Mouse (Mus musculus) forebrain, embryonic 13.5 days (tissue): ENCODE results near the gene Setd1b. TPM values are rescaled to one million over a fixed set of nuclear protein-coding genes. Genes with fewer than 3 reads are reported as not detected.

Experiments used
- ATAC-seq: fragments of 200-750 bp; cut with Nextera tagmentation; 2 replicates; pipeline ENCODE4 v1.8.0; 2017
- H3K27ac ChIP-seq: fragments of 300-500 bp; sonication (generic); 2 replicates; pipeline ENCODE4 v1.5.1; 2015; ENCODE audit warnings: inconsistent platforms, mild to moderate bottlenecking, moderate library complexity
- H3K27me3 ChIP-seq: fragments of 300-500 bp; sonication (generic); 2 replicates; pipeline ENCODE4 v1.6.1; 2015; ENCODE audit warnings: mild to moderate bottlenecking, inconsistent platforms
- H3K36me3 ChIP-seq: fragments of 300-500 bp; sonication (generic); 2 replicates; pipeline ENCODE4 v1.6.1; 2015; ENCODE audit warnings: mild to moderate bottlenecking, inconsistent platforms; ENCODE audit not compliant: poor library complexity, severe bottlenecking
- H3K4me1 ChIP-seq: fragments of 300-500 bp; sonication (generic); 2 replicates; pipeline ENCODE4 v1.6.1; 2015; ENCODE audit warnings: inconsistent platforms
- H3K4me2 ChIP-seq: fragments of 300-500 bp; sonication (generic); 2 replicates; pipeline ENCODE4 v1.6.1; 2015; ENCODE audit warnings: inconsistent platforms, mild to moderate bottlenecking, moderate library complexity
- H3K4me3 ChIP-seq: fragments of 300-500 bp; sonication (generic); 2 replicates; pipeline ENCODE4 v1.5.1; 2015; ENCODE audit warnings: mild to moderate bottlenecking, inconsistent platforms
- H3K9ac ChIP-seq: fragments of 300-500 bp; sonication (generic); 2 replicates; pipeline ENCODE4 v1.6.1; 2015; ENCODE audit warnings: mild to moderate bottlenecking, inconsistent platforms
- H3K9me3 ChIP-seq: fragments of 300-500 bp; sonication (generic); replicated peaks from 2 replicates; pipeline ENCODE4 v1.6.1; 2016; ENCODE audit warnings: inconsistent platforms
- WGBS: fragments of 180-500 bp; shearing (Covaris S2); methylation state at CpG from one replicate; pipeline ENCODE4 v1.1.7; 2015; 5-methylcytosine and 5-hydroxymethylcytosine counted together
- polyA plus RNA-seq: library from polyadenylated mRNA; unstranded; fragments of >200 nt; fragmentation: Nextera tagmentation; extraction: Ambion mirVana; gene quantifications from 2 replicates; pipeline ENCODE4 v1.2.1, GENCODE M21; 2015

Setd1b gene
- polyA plus RNA-seq, 1 experiment from 2014 or later, result 13.9 TPM

DNA sequence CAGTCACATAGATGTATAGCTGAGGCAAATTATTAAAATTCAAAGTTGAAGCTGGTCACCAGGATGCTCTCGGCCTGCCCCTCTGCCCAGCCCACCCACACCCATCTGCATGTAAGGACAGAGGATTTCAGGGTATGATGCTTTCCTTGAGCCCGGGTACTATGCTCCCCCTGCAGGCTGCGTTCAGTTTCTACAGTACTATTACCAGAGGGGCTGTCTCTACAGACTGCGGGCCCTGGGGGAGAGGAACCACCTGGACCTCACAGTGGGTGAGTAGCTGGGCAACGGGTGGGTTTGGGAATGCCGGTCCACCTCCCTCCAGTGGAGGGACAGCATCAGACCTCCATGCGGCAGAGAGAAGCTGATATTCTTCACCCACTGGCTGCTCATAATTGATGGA lies 27.1 kb upstream of the Setd1b start:
- Histone ChIP-seq H3K4me1 (peaks cover 10% of the 10 kb centered on the region), H3K27ac (no peak overlapping the region), H3K27me3 (no peaks in the 10 kb centered on the region), H3K36me3 (0 out of 2 replicates have a peak, but pooled peaks cover 2% of the 10 kb centered on the region), H3K9ac (no peak overlapping the region), H3K4me2 (no peak overlapping the region), H3K9me3 (no peaks in the 10 kb centered on the region), H3K4me3 (no peak overlapping the region)
- 42% methylated on average over 7 of the region's 7 CpGs for WGBS
- ATAC-seq, result 0 out of 2 replicates have a peak, but pooled peaks have one; percentile 30

- 76% methylated on average over 8 of the region's 8 CpGs for WGBS
- Histone ChIP-seq H3K4me2 (no peak overlapping the region), H3K4me3 (no peak overlapping the region), H3K27me3 (no peaks in the 10 kb centered on the region), H3K4me1 (no peaks in the 10 kb centered on the region), H3K9ac (no peak overlapping the region), H3K27ac (no peak overlapping the region), H3K36me3 (0 out of 2 replicates have a peak, but pooled peaks cover 4% of the 10 kb centered on the region), H3K9me3 (no peaks in the 10 kb centered on the region)
- no peak for ATAC-seq
Observed at GRCm38 (mm10) chr5:123116080-123116479, 25.9 kb upstream of the Setd1b start.

DNA sequence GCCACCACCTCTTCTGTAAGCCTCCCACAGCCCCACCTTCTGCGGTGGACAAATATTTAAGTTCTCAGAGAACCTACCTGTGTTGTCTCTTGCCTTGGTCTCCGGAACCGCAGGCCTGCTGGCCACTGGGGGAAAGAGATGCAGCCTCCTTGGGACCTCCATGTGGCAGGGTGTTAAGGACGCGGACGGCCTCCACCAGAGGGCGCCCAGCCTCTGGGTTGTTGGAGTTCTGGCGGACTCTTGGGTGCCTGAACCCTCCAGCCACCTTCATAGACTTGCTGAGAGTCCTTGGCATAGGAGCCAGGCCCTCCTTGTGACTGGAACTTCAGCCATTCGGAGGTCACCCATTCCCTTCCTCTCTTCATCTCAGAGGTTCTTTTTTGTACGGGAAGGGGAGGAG lies 24.7 kb upstream of the Setd1b start:
- H3K4me2 ChIP-seq, result no peak overlapping the region
- 15% methylated on average over 10 of the region's 10 CpGs for WGBS
- H3K4me1 ChIP-seq, result no peaks in the 10 kb centered on the region
- H3K4me3 ChIP-seq, result no peak overlapping the region
- no peak overlapping the region for H3K27ac ChIP-seq
- H3K9me3 ChIP-seq, result no peaks in the 10 kb centered on the region; the same call in 1 of the 2 replicates
- ATAC-seq, result 0 out of 2 replicates have a peak, but pooled peaks have one; percentile 43
- H3K9ac ChIP-seq, result no peak overlapping the region
- peaks cover 6% of the 10 kb centered on the region; the same call in 1 of the 2 replicates for H3K36me3 ChIP-seq
- H3K27me3 ChIP-seq, result no peaks in the 10 kb centered on the region

DNA sequence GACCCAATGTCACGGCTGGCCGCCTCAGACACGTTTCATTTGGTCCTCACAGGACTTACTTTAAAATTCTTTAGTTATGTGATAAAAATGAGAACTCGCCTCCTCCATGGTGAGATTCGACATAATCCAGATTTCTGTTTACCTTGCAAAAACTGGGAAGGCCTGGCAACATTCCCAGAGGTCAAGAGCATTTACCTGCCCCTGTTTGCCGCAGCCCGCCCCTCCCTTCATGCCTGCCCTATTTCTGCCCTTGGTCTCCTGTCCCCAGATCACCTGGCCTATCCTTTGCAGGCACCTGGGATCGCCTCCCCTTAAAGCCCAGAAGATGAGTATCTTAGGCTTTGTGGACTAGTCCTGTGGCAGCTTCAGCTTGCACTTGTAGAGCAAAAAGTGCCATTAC lies 24.2 kb upstream of the Setd1b start:
- no peaks in the 10 kb centered on the region; the same call in 1 of the 2 replicates for H3K9me3 ChIP-seq
- WGBS, result 85% methylated on average over 8 of the region's 8 CpGs
- no peaks in the 10 kb centered on the region for H3K4me1 ChIP-seq

DNA sequence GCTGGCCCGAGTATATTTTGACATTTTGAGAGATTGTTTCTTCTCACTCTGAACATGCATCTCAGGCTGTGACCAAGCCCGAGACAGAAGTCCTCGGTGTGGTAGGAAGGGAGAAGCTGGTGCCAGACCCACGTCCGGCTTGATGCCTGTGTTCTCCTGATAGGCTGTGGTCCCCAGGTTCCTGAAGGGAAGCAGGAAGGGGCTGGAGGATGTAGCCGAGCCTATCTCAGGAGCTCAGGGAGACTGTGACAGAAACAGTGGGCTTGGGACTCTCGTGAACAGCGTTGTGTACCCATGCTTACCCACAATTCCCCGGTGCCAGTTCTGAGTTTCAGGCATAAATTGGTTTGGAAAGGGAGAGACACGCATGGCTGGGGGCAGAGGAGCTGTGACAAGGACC lies 23.2 kb upstream of the Setd1b start:
- Histone ChIP-seq H3K4me3 (no peak overlapping the region), H3K9ac (no peak overlapping the region), H3K27me3 (no peaks in the 10 kb centered on the region), H3K27ac (no peak overlapping the region), H3K4me2 (no peak overlapping the region), H3K36me3 (peaks cover 21% of the 10 kb centered on the region), H3K4me1 (no peaks in the 10 kb centered on the region), H3K9me3 (no peaks in the 10 kb centered on the region; the same call in 1 of the 2 replicates)
- WGBS, result 84% methylated on average over 10 of the region's 10 CpGs
- ATAC-seq, result no peak

More for the DNA sequence above, 24.2 kb upstream of the Setd1b start:
- peaks cover 10% of the 10 kb centered on the region for H3K36me3 ChIP-seq
- no peak overlapping the region for H3K4me2 ChIP-seq
- H3K4me3 ChIP-seq, result no peak overlapping the region
- no peak for ATAC-seq
- H3K27me3 ChIP-seq, result no peaks in the 10 kb centered on the region
- no peak overlapping the region for H3K9ac ChIP-seq
- no peak overlapping the region for H3K27ac ChIP-seq

DNA sequence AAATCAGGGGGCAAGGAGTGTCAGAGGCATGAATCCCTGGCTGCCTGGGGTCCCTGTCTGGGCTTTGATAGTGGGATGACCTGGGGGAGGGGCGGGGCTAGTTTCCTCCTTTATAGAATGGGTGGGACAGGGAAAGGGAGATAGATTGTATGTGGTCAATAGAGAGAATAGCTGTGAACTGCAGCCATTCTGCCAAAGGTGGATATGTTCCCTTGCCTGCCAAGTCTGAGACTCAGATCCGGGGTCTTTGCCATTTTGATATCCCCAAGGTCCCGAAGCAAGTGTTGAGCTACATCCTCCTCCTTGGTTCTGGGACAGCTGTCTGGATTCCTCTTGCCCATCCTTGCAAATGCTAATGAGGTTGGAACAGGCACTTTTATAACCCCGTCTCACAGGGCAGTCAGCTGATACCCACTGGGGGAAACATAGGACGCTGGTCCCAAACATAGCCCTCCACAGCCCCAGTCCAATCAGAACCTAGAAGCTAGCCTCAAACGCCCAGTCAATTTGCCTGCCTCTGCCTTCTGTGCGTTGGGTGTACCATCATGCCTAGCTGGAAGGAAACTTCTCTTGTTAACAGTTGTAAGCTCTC lies 21.3 kb upstream of the Setd1b start:
- Histone ChIP-seq H3K4me1 (no peaks in the 10 kb centered on the region), H3K4me2 (no peak overlapping the region), H3K4me3 (no peak overlapping the region), H3K9ac (no peak overlapping the region), H3K9me3 (no peaks in the 10 kb centered on the region; the same call in 1 of the 2 replicates), H3K27ac (no peak overlapping the region), H3K36me3 (peaks cover 31% of the 10 kb centered on the region), H3K27me3 (no peaks in the 10 kb centered on the region)
- 66% methylated on average over 7 of the region's 7 CpGs for WGBS
- ATAC-seq, result no peak

- no peak for ATAC-seq
- H3K4me2 ChIP-seq, result no peak overlapping the region
- WGBS, result 82% methylated on average over 4 of the region's 4 CpGs
Observed at GRCm38 (mm10) chr5:123122181-123122580, 19.8 kb upstream of the Setd1b start.

DNA sequence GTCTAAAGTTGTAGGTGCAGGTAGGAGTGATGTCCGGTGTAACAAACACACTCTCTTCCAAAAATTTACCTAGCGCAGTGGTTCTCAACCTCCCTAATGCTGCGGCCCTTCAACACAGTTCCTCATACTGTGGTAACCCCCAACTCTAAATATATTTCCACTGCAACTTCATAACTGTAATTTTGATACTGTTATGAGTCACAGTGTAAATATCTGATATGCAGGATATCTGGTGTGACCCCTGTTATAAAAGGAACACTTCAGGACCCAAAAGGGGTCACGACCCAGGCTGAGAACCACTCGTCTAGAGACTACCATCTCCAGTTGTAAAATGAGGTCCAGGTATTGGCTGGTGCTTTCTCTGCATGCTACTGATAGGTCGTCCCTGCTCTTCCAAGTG lies 16.9 kb upstream of the Setd1b start:
- no peaks in the 10 kb centered on the region for H3K4me1 ChIP-seq
- H3K9me3 ChIP-seq, result no peaks in the 10 kb centered on the region; the same call in 1 of the 2 replicates
- H3K4me2 ChIP-seq, result no peak overlapping the region
- H3K27me3 ChIP-seq, result no peaks in the 10 kb centered on the region
- no peak overlapping the region for H3K9ac ChIP-seq
- ATAC-seq, result no peak
- no peak overlapping the region for H3K4me3 ChIP-seq
- peaks cover 62% of the 10 kb centered on the region for H3K36me3 ChIP-seq
- WGBS, result 87% methylated on average over 6 of the region's 6 CpGs
- no peak overlapping the region for H3K27ac ChIP-seq

More at GRCm38 (mm10) chr5:123122181-123122580, 19.8 kb upstream of the Setd1b start:
- no peak overlapping the region for H3K27ac ChIP-seq
- H3K9ac ChIP-seq, result no peak overlapping the region
- H3K4me1 ChIP-seq, result no peaks in the 10 kb centered on the region
- no peaks in the 10 kb centered on the region; the same call in 1 of the 2 replicates for H3K9me3 ChIP-seq
- peaks cover 41% of the 10 kb centered on the region for H3K36me3 ChIP-seq
- H3K27me3 ChIP-seq, result no peaks in the 10 kb centered on the region
- no peak overlapping the region for H3K4me3 ChIP-seq

GRCm38 (mm10) chr5:123125638-123126406 lies 16.2 kb upstream of the Setd1b start:
- H3K27me3 ChIP-seq, result no peaks in the 10 kb centered on the region
- ATAC-seq, result no peak
- no peak overlapping the region for H3K4me3 ChIP-seq
- 87% methylated on average over 18 of the region's 18 CpGs for WGBS
- H3K4me1 ChIP-seq, result no peaks in the 10 kb centered on the region
- no peak overlapping the region for H3K27ac ChIP-seq
- H3K9ac ChIP-seq, result no peak overlapping the region
- H3K36me3 ChIP-seq, result peaks cover 69% of the 10 kb centered on the region
- no peak overlapping the region for H3K4me2 ChIP-seq
- H3K9me3 ChIP-seq, result no peaks in the 10 kb centered on the region; the same call in 1 of the 2 replicates

- Histone ChIP-seq H3K9ac (no peak overlapping the region), H3K4me3 (no peak overlapping the region), H3K4me1 (peaks cover 8% of the 10 kb centered on the region), H3K9me3 (no peaks in the 10 kb centered on the region; the same call in 1 of the 2 replicates), H3K4me2 (no peak overlapping the region), H3K27me3 (no peaks in the 10 kb centered on the region), H3K27ac (no peak overlapping the region), H3K36me3 (peaks cover 73% of the 10 kb centered on the region)
- WGBS, result 79% methylated on average over 6 of the region's 6 CpGs
- no peak for ATAC-seq
Observed at GRCm38 (mm10) chr5:123127031-123127430, 15.0 kb upstream of the Setd1b start.

- Histone ChIP-seq H3K27ac (no peak overlapping the region), H3K27me3 (no peaks in the 10 kb centered on the region), H3K4me3 (no peak overlapping the region), H3K9ac (no peak overlapping the region), H3K9me3 (no peaks in the 10 kb centered on the region), H3K4me1 (peaks cover 24% of the 10 kb centered on the region), H3K4me2 (no peak overlapping the region), H3K36me3 (peaks cover 63% of the 10 kb centered on the region)
- no peak for ATAC-seq
- WGBS, result 68% methylated on average over 10 of the region's 10 CpGs
Observed at GRCm38 (mm10) chr5:123128426-123129169, 13.4 kb upstream of the Setd1b start.
